Mouse (Mus musculus) neutrophil, adult 83 days (primary cell): Measurements from ENCODE around the gene Pex19. TPM values are rescaled to one million over a fixed set of nuclear protein-coding genes. Genes with fewer than 3 reads are reported as not detected.

ENCODE experiments used
- total RNA-seq, 2 experiments: library from RNA; stranded (reverse); gene quantifications; one replicate each; pipeline ENCODE4 v1.2.4; 2023

The Pex19 gene
- 10 to 100 TPM; 29.5 to 34.0 TPM for total RNA-seq

DNA sequence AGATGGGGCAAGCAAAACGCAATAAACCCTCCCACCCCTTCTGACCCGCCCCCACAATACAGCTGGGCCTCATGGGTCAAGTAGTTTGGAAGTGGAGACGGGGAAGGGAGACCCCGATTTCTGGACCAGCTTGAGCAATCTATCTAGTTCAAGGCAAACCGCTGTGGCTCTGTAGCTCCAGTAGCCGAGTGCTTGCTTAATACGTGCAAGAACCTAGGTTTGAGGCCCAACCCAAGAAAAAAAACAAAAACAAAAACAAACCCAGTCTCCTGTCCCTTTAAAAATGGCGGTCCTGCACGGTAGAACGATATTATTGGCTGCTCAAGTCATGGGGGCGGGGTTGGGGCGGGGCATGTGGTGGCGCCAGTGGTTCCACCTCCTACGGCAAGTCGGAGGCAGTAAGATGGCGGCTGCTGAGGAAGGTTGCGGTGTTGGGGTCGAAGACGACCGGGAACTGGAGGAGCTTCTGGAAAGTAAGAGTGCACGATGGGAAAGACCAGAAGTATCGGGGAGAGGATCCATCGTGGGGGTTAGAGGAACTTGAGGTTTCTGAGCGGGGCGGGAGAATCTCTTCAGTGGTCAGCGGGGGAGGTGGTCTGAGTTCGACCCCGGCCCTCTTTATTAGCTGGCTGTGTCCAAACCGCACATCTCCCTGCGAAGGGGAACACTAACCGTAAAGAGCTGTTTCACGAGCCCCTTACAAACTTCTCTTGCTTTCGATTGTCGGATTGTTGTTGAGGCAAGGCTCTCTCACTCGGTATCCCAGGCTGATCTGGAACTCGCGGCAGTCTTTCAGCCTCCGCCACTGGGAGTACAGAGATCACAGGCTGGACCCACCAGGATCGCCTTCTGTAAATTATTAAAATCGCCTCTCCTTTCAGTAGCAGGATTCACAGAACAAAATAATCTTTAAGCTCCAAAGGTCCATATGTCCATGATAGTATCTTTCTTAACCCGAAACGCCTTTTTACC lies at the start of gene Pex19:
Gene Pex19 (plus strand): TSS at position 380 of the 972 bp plus-strand sequence.

GRCm38 (mm10) chr1:172082101-172082898 lies 44.3 kb upstream of the Pex19 start, which contains the start of the genes Copa and Ncstn:
Gene Copa, plus strand, starts transcription at chr1:172082529.
Gene Ncstn, minus strand, starts transcription at chr1:172082795.

DNA sequence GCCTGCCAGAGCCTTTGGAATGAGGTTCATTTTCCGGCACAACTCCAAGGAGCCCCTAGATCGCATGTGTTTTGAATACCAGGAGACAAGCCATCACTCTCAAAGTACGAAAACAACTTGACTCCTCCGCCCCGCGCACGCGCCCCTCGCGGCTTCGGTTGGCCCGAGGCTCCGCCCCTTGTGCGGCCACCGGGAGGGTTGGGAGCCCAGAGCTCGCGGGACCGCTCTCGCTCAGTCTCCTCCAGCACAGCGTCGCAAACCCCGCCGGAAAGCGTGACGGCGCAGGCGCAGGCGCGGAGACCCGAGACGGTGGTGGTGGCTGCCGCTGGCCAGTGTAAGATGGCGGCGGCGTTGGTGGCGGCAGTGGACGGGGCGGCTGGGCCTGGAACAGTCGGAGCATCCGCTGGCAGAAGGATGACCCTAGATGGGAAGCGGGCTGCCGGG lies 21.3 kb downstream of the Pex19 start, which contains the start of gene Dcaf8:
Gene Dcaf8 (plus strand): TSS at position 250 of the 444 bp plus-strand sequence.

Other genes with a start within 250 kb of the Pex19 start
- gene Gm10521, start 231.1 kb upstream of the Pex19 start, total RNA-seq, result 10 to 100 TPM; 20.3 to 26.5 TPM
- 1 to 10 TPM; 1.9 to 2.5 TPM for gene Slamf6, start 209.2 kb upstream of the Pex19 start, total RNA-seq
- gene Vangl2, start 98.3 kb upstream of the Pex19 start, total RNA-seq, result 1 to 10 TPM; 1.5 to 2.1 TPM
- not detected for gene Nhlh1, start 69.2 kb upstream of the Pex19 start, total RNA-seq
- 100 to 1,000 TPM; 112 to 123 TPM for gene Copa, start 44.2 kb upstream of the Pex19 start, total RNA-seq
- 10 to 100 TPM; 82.2 to 85.8 TPM for gene Ncstn, start 44.0 kb upstream of the Pex19 start, total RNA-seq
- gene Dcaf8, start 21.3 kb downstream of the Pex19 start, total RNA-seq, result 10 to 100 TPM; 48.5 to 55.6 TPM
- gene Pea15a, start 80.0 kb downstream of the Pex19 start, total RNA-seq, result 1 to 10 TPM; 6.4 to 6.6 TPM
- not detected for gene Casq1, start 93.1 kb downstream of the Pex19 start, total RNA-seq
- not detected for gene Atp1a4, start 131.7 kb downstream of the Pex19 start, total RNA-seq
- 10 to 100 TPM; 23.1 to 24.0 TPM for gene Igsf8, start 134.9 kb downstream of the Pex19 start, total RNA-seq
- not detected for gene Atp1a2, start 171.3 kb downstream of the Pex19 start, total RNA-seq
- not detected for gene Kcnj9, start 202.6 kb downstream of the Pex19 start, total RNA-seq
- 1 to 10 TPM; 1.6 to 3.3 TPM for gene Kcnj10, start 214.5 kb downstream of the Pex19 start, total RNA-seq
- gene Pigm, start 249.8 kb downstream of the Pex19 start, total RNA-seq, result 10 to 100 TPM; 15.4 to 15.9 TPM